Mouse (Mus musculus): ENCODE measurements around the gene Ice2. TPM values are rescaled to one million over a fixed set of nuclear protein-coding genes. Genes with fewer than 3 reads are reported as not detected.

Gene Ice2
- polyA plus RNA-seq, 1 experiment from 2014 or later = 14.0 TPM

DNA sequence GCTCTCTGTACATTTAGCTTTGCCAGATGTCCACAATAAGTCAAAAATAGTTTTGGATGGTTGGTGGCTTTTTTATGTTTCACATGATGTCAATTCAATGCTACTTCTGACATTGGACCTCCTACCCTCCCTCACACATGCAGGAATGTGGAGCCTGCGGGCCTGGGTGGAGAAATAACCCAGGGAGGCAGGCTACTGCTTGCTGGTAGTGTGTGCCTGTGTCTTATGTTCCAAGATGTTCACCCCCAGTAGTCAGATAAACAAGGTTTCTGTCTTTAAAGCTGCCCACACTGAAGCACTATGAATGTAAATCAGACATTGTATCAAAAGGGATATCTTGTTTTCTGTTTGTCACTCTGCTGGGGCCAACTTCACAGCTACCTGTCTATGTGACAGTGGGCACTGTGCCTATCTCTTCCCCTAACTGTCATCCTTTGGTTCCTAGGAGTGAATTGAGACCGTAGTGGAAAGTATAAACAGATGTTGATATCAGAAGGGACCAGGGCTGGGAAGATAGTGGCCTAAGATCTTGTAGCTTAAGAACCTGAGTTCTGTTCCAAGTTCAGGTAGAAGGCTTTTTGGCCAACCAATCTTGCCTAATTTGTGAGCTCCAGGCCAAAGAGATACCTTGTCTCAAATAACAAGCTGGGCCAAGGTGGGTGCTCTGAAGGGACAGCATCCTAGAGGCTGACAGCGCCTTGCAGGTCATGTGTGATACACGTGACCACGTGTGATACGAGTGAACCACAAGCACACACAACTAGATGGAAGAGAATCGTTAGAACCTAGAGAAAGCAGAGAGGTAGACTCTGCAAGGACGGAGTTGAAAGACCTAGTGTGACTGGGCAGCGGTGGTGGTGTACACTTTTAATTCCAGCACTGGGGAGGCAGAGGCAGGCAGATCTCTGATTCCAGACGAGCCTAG is 54.4 kb downstream of the Ice2 start:
- Histone ChIP-seq H3K4me3 (no peak overlapping the region), H3K9me3 (replicated peaks) (no peaks in the 10 kb centered on the region), H3K27me3 (replicated peaks) (no peaks in the 10 kb centered on the region), H3K36me3 (0 out of 2 replicates have a peak, but pooled peaks cover 3% of the 10 kb centered on the region), H3K4me2 (no peak overlapping the region), H3K9ac (no peak overlapping the region), H3K27ac (ENCODE audit: poor library complexity, severe bottlenecking) (no peak overlapping the region), H3K4me1 (replicated peaks) (peaks cover 29% of the 10 kb centered on the region)
- 85% methylated on average over 10 of the region's 10 CpGs for WGBS
- ATAC-seq (ENCODE audit: insufficient number of reproducible peaks, low FRiP score) = no peak

DNA sequence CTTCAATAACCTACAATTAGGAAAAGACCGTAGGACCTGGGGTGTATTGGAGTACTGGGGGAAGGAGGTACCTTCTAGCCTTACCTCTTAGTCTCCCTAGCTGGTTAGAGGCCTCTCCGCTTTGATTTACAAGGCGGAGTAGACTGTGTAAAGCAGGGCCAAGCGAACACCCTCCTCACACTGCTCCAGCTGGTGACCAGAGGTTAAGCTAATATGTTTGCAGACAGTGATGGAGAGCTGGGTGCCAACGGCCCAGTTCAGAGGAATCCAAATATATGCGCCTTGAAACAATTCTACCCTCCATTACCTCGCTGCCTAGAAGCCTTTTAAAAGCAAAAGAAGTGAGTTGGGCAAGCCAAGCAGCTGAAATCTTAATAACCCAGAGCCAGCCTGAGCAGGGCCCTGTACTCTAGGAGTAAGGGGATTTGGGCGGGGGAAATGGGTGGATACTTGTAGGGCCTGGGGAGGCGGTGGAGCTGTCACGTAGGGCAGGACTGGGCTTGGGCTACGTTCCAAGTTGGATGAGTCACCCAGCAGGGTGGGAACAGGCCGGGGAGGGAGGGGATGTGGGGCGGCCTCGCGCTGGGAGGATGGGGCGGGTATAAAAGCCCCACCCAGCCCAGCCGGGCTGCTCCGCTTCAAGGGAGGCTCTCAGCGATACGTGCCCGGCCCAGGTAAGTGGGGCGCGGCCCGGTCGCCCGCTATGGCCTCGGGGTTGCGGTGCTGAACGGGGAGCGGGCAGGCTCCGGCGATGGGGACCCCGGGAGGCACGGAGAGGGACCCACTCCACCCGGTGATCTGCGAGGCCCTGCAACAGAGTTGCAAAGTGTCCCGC is 55.6 kb downstream of the Ice2 start, which contains the start of gene Anxa2:
Anxa2 (plus strand) TSS at position 555 of the 835 bp plus-strand sequence.
- Histone ChIP-seq H3K27me3 (replicated peaks) (no peaks in the 10 kb centered on the region), H3K9me3 (replicated peaks) (no peaks in the 10 kb centered on the region), H3K4me1 (replicated peaks) (peaks cover 40% of the 10 kb centered on the region), H3K27ac (ENCODE audit: poor library complexity, severe bottlenecking) (peak within 1 kb of the TSS; percentile 94), H3K9ac (peak within 1 kb of the TSS; percentile 86), H3K4me3 (peak within 1 kb of the TSS; percentile 78), H3K4me2 (peak within 1 kb of the TSS; percentile 75), H3K36me3 (0 out of 2 replicates have a peak, but pooled peaks cover 3% of the 10 kb centered on the region)
- peak; percentile 91 for ATAC-seq (ENCODE audit: insufficient number of reproducible peaks, low FRiP score)
- 11% methylated on average over 32 of the region's 37 CpGs for WGBS

DNA sequence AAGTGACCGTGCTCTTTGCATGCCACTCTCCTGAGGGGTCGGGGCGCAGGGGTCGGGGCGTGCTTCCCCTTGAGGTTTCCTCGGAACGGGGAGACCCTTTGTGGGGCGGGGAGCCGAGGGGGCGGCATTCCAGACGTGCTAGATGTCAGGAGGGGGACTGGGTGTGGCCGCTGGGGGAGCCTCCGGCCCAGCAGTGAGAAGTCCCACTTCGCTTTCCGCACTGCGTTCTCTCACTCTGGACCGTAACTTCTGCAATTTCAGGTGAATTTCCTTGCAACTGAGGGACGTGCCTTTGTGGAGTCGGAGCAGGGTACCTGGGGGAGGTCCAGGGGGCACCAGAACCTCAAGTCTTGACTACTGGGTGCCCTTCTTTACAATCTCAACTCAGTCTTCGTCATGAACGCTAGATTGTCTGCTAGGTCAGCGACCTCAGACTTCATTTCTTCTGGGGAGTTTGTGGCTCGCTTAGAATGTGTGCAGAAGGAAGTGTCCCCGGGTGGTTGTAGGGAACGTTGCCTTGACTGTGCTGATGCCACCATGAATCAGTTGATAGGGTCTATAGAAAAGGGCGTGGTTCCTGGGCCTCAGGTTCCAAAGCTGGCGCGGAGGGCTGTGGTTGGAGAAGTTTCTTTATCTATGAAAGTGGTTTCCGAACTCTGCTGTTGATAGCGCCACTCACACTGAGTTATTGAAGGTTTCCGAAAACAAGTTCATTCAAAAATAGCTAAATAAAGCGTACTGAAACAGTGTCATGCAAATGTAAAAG is 56.4 kb downstream of the Ice2 start:
- 1% methylated on average over 31 of the region's 32 CpGs for WGBS
- no peaks in the 10 kb centered on the region for H3K9me3 ChIP-seq (replicated peaks)
- H3K9ac ChIP-seq = peak overlapping the region; percentile 86
- peak overlapping the region; percentile 75 for H3K4me2 ChIP-seq
- peak overlapping the region; percentile 78 for H3K4me3 ChIP-seq
- H3K27me3 ChIP-seq (replicated peaks) = no peaks in the 10 kb centered on the region
- peaks cover 46% of the 10 kb centered on the region for H3K4me1 ChIP-seq (replicated peaks)
- peak overlapping the region; percentile 94 for H3K27ac ChIP-seq (ENCODE audit: poor library complexity, severe bottlenecking)
- ATAC-seq (ENCODE audit: insufficient number of reproducible peaks, low FRiP score) = peak; percentile 62
- H3K36me3 ChIP-seq = 0 out of 2 replicates have a peak, but pooled peaks cover 3% of the 10 kb centered on the region

DNA sequence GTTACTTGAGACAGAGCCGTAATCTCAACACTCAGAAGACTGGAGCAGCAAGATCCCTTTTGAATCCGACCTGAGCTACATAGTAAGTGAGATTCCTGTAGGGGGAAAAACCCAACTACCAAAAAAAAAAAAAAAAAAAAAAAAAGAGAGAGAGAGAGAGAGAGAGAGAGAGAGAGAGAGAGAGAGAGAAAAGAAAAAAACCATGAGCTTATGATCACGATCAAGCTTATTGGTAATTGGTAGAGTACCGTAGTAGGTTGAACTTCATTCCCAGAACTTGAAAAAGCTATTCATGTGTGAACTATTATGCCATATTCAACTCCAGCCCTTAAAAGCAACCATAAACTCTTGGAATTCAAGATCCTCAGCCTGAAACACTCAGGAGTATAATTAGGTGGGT is 57.0 kb downstream of the Ice2 start:
- peaks cover 6% of the 10 kb centered on the region; the same call in 1 of the 2 replicates for H3K36me3 ChIP-seq
- peak overlapping the region; percentile 75 for H3K4me2 ChIP-seq
- no peaks in the 10 kb centered on the region for H3K9me3 ChIP-seq (replicated peaks)
- peak overlapping the region; percentile 78 for H3K4me3 ChIP-seq
- H3K27me3 ChIP-seq (replicated peaks) = no peaks in the 10 kb centered on the region
- peaks cover 52% of the 10 kb centered on the region for H3K4me1 ChIP-seq (replicated peaks)
- peak overlapping the region; percentile 86 for H3K9ac ChIP-seq
- 48% methylated on average over 4 of the region's 4 CpGs for WGBS
- H3K27ac ChIP-seq (ENCODE audit: poor library complexity, severe bottlenecking) = peak overlapping the region; percentile 94
- ATAC-seq (ENCODE audit: insufficient number of reproducible peaks, low FRiP score) = no peak

DNA sequence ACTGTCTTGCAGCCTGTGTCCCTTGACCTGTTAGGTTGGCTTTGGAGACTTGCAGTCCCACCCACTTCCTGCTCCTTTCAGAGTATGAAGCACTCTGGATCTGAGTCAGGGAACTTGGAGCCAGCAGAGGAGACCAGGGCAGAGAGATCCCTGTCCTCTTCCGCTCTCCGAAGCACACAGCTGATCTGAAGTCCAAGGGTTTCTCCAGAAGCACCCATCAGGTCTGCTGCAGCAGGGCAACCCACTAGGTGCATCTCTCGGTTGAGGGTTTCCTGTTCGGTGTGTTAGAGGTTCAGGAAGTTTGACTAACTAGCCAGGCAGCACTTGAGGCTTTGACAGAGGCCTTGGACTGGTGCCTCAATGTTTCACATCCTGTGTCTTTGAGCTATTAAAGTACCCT is 57.7 kb downstream of the Ice2 start:
- Histone ChIP-seq H3K9me3 (replicated peaks) (no peaks in the 10 kb centered on the region), H3K27me3 (replicated peaks) (no peaks in the 10 kb centered on the region), H3K27ac (ENCODE audit: poor library complexity, severe bottlenecking) (peak overlapping the region; percentile 78), H3K9ac (peak overlapping the region; percentile 60; the same call in 1 of the 2 replicates), H3K36me3 (peaks cover 13% of the 10 kb centered on the region), H3K4me1 (replicated peaks) (peaks cover 59% of the 10 kb centered on the region), H3K4me3 (peak overlapping the region; percentile 78), H3K4me2 (peak overlapping the region; percentile 75)
- WGBS = 41% methylated on average over 4 of the region's 4 CpGs
- ATAC-seq (ENCODE audit: insufficient number of reproducible peaks, low FRiP score) = no peak

- no peak for ATAC-seq (ENCODE audit: insufficient number of reproducible peaks, low FRiP score)
- no peaks in the 10 kb centered on the region for H3K9me3 ChIP-seq (replicated peaks)
- no peak overlapping the region for H3K9ac ChIP-seq
- H3K4me2 ChIP-seq = peak overlapping the region; percentile 75
- H3K4me1 ChIP-seq (replicated peaks) = peaks cover 60% of the 10 kb centered on the region
- H3K36me3 ChIP-seq = peaks cover 19% of the 10 kb centered on the region
- 74% methylated on average over 15 of the region's 15 CpGs for WGBS
- H3K4me3 ChIP-seq = no peak overlapping the region
- no peaks in the 10 kb centered on the region for H3K27me3 ChIP-seq (replicated peaks)
- peak overlapping the region; percentile 83 for H3K27ac ChIP-seq (ENCODE audit: poor library complexity, severe bottlenecking)
Measured at GRCm38 (mm10) chr9:69456406-69457075, 58.8 kb downstream of the Ice2 start.

GRCm38 (mm10) chr9:69457143-69457542 is 59.4 kb downstream of the Ice2 start:
- peak overlapping the region; percentile 75 for H3K4me2 ChIP-seq
- 85% methylated on average over 3 of the region's 3 CpGs for WGBS
- ATAC-seq (ENCODE audit: insufficient number of reproducible peaks, low FRiP score) = no peak

GRCm38 (mm10) chr9:69457747-69458625 is 60.3 kb downstream of the Ice2 start:
- Histone ChIP-seq H3K36me3 (peaks cover 24% of the 10 kb centered on the region), H3K9ac (peak overlapping the region; percentile 56; the same call in 1 of the 2 replicates), H3K27me3 (replicated peaks) (no peaks in the 10 kb centered on the region), H3K4me1 (replicated peaks) (peaks cover 58% of the 10 kb centered on the region), H3K27ac (ENCODE audit: poor library complexity, severe bottlenecking) (peak overlapping the region; percentile 83), H3K9me3 (replicated peaks) (no peaks in the 10 kb centered on the region), H3K4me2 (peak overlapping the region; percentile 46), H3K4me3 (0 out of 2 replicates have a peak overlapping the region, but pooled peaks have one; percentile 3)
- no peak for ATAC-seq (ENCODE audit: insufficient number of reproducible peaks, low FRiP score)
- WGBS = 33% methylated on average over 14 of the region's 14 CpGs

More at GRCm38 (mm10) chr9:69457143-69457542, 59.4 kb downstream of the Ice2 start:
- peak overlapping the region; percentile 83 for H3K27ac ChIP-seq (ENCODE audit: poor library complexity, severe bottlenecking)
- no peak overlapping the region for H3K9ac ChIP-seq
- H3K27me3 ChIP-seq (replicated peaks) = no peaks in the 10 kb centered on the region
- peaks cover 60% of the 10 kb centered on the region for H3K4me1 ChIP-seq (replicated peaks)
- no peaks in the 10 kb centered on the region for H3K9me3 ChIP-seq (replicated peaks)
- peaks cover 21% of the 10 kb centered on the region for H3K36me3 ChIP-seq
- H3K4me3 ChIP-seq = no peak overlapping the region

- no peak for ATAC-seq (ENCODE audit: insufficient number of reproducible peaks, low FRiP score)
- H3K36me3 ChIP-seq = peaks cover 24% of the 10 kb centered on the region
- 25% methylated on average over 2 of the region's 2 CpGs for WGBS
- H3K4me2 ChIP-seq = peak overlapping the region; percentile 43
- no peaks in the 10 kb centered on the region for H3K27me3 ChIP-seq (replicated peaks)
- H3K9ac ChIP-seq = peak overlapping the region; percentile 40; the same call in 1 of the 2 replicates
- peak overlapping the region; percentile 61 for H3K27ac ChIP-seq (ENCODE audit: poor library complexity, severe bottlenecking)
- H3K4me1 ChIP-seq (replicated peaks) = peaks cover 55% of the 10 kb centered on the region
- H3K9me3 ChIP-seq (replicated peaks) = no peaks in the 10 kb centered on the region
- no peak overlapping the region for H3K4me3 ChIP-seq
Measured at GRCm38 (mm10) chr9:69458982-69459381, 61.3 kb downstream of the Ice2 start.
